9 mouse cellular contexts compared by ENCODE assay signal in the genomic region with DNA sequence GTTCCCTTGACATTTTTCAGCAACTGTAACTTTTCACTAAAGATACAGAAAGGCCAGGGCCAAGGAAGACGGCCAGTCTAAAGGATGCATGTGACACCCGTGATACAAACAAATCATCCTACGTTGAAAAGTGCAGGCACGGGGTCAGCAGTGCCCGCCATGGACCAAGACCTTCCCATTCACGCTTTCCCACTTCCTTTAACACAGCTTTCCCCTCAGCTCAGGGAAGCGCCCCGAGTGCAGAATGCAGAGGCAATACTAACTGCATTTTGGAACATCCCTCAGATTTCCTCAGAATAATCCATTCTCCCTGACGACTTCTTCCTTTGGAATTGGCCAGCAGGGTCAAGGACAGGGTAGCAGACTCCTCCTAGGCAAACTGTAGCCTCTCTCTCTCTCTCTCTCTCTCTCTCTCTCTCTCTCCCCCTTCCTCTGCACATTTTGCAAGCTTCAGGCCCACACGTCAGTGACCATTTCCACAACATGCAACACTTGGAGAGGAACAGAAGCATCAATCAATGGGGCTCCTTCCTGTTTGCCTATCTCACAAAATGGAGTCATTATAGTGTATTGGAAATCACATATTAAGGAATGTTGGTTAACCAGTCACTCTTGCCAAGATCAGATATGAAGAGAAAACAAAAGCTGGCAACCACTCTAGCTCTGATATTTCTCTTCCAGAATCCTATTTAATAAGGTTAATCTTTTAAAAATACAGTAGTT. TPM values are rescaled to one million over a fixed set of nuclear protein-coding genes. Genes with fewer than 3 reads are reported as not detected.
DNase-seq lines count a peak whose midpoint lies in the region; ATAC-seq and TF ChIP-seq lines count a peak whose summit lies in the region.
"Had no signal": no experiment of that assay in that cellular context is flagged by ENCODE, and none has a peak within 500 bp of the region (broad histone marks: within the 10 kb centered on the region; RNA-seq: fewer than 3 reads in every experiment).

No protein-coding gene starts in this region.

- no peak for TF ChIP-seq CTCF in kidney, postnatal 0 days (IDR thresholded peaks at IDR 0.05; ENCODE audit: low read depth)
- TF ChIP-seq CTCF in hindbrain, postnatal 0 days (IDR thresholded peaks at IDR 0.05; ENCODE audit: low read depth), result no peak

- peak overlapping the region; percentile 75 for H3K27ac ChIP-seq in kidney, postnatal 0 days
- H3K27ac ChIP-seq in hindbrain, postnatal 0 days, result peak overlapping the region; percentile 9; the same call in 1 of the 2 replicates
- H3K27ac ChIP-seq: limb, embryonic 12.5 days had no signal

- H3K9ac ChIP-seq in kidney, postnatal 0 days (ENCODE audit: low read depth, low read length), result no peak overlapping the region
- H3K9ac ChIP-seq in hindbrain, postnatal 0 days (replicated peaks; ENCODE audit: low read length), result peak overlapping the region; percentile 97
- H3K9ac ChIP-seq: limb, embryonic 12.5 days had no signal

- no peaks in the 10 kb centered on the region for H3K9me3 ChIP-seq in kidney, postnatal 0 days (replicated peaks; ENCODE audit: low read length)
- no peaks in the 10 kb centered on the region for H3K9me3 ChIP-seq in hindbrain, postnatal 0 days (ENCODE audit: low read length)
- H3K9me3 ChIP-seq in megakaryocyte, embryonic 14.5 days, result no peaks in the 10 kb centered on the region
- H3K9me3 ChIP-seq: limb, embryonic 12.5 days had no signal

- peaks cover 56% of the 10 kb centered on the region for H3K4me1 ChIP-seq in kidney, postnatal 0 days (replicated peaks; ENCODE audit: insufficient read depth, low read length)
- H3K4me1 ChIP-seq in hindbrain, postnatal 0 days (ENCODE audit: insufficient read depth, low read length), result peaks cover 15% of the 10 kb centered on the region
- peaks cover 40% of the 10 kb centered on the region for H3K4me1 ChIP-seq in megakaryocyte, embryonic 14.5 days

- DNase-seq in adrenal gland, postnatal 14 days, result peak; percentile 43
- no peak for DNase-seq in adrenal gland, postnatal 25 days
- DNase-seq in kidney, postnatal 0 days (ENCODE audit: low spot score), result no peak
- no peak for DNase-seq in kidney, postnatal 25 days
- no peak for DNase-seq in hindbrain, postnatal 0 days (ENCODE audit: low spot score)
- DNase-seq in left cerebral cortex, adult 18-20 months (ENCODE audit: low spot score in 2 of 2), result no peak
- DNase-seq in natural killer cell, adult 2 months (ENCODE audit: low spot score in 2 of 2), result no peak

- 38% methylated on average over 10 of the region's 10 CpGs for WGBS in kidney, postnatal 0 days
- WGBS in hindbrain, postnatal 0 days, result 44% methylated on average over 10 of the region's 10 CpGs

- H3K27me3 ChIP-seq in kidney, postnatal 0 days (ENCODE audit: insufficient read depth, low read length), result no peaks in the 10 kb centered on the region
- H3K27me3 ChIP-seq in hindbrain, postnatal 0 days (ENCODE audit: insufficient read depth, low read length), result no peaks in the 10 kb centered on the region
- H3K27me3 ChIP-seq in megakaryocyte, embryonic 14.5 days (replicated peaks), result peaks cover 39% of the 10 kb centered on the region
- H3K27me3 ChIP-seq: limb, embryonic 12.5 days had no signal

- ATAC-seq in kidney, postnatal 0 days (replicated peaks; ENCODE audit: low FRiP score, low read depth), result no peak
- no peak for ATAC-seq in hindbrain, postnatal 0 days

- H3K4me3 ChIP-seq in kidney, postnatal 0 days (replicated peaks; ENCODE audit: low read depth, low read length), result no peak overlapping the region
- H3K4me3 ChIP-seq in hindbrain, postnatal 0 days (ENCODE audit: low read length), result peak overlapping the region; percentile 94
- H3K4me3 ChIP-seq in megakaryocyte, embryonic 14.5 days (replicated peaks), result peak overlapping the region; percentile 54
- H3K4me3 ChIP-seq: limb, embryonic 12.5 days had no signal

- peak overlapping the region; percentile 46 for H3K4me2 ChIP-seq in kidney, postnatal 0 days (ENCODE audit: low read length)
- peak overlapping the region; percentile 90 for H3K4me2 ChIP-seq in hindbrain, postnatal 0 days (ENCODE audit: low read depth, low read length)
- H3K4me2 ChIP-seq: limb, embryonic 12.5 days had no signal

- H3K36me3 ChIP-seq in kidney, postnatal 0 days (ENCODE audit: insufficient read depth, low read length), result no peaks in the 10 kb centered on the region
- H3K36me3 ChIP-seq in hindbrain, postnatal 0 days (ENCODE audit: insufficient read depth, low read length), result no peaks in the 10 kb centered on the region
- H3K36me3 ChIP-seq in megakaryocyte, embryonic 14.5 days (replicated peaks; ENCODE audit: low read length), result no peaks in the 10 kb centered on the region
- H3K36me3 ChIP-seq: limb, embryonic 12.5 days had no signal

RNA-seq across cellular contexts. Expression of a gene that starts 3.7 kb away (rescaled TPM):
- total RNA-seq in adrenal gland, postnatal 14 days (2021), result 60.4 and 62.0 TPM in 2 replicates
- 60.6 and 62.2 TPM in 2 replicates for total RNA-seq in adrenal gland, postnatal 25 days (2021)
- 30.3 and 33.1 TPM in 2 replicates for polyA plus RNA-seq in kidney, postnatal 0 days (2015; fragmentation: Nextera tagmentation; extraction: Ambion mirVana)
- 36.3 and 45.3 TPM in 2 replicates for total RNA-seq in hindbrain, postnatal 0 days (2014; rRNA removed)
- polyA plus RNA-seq in hindbrain, postnatal 0 days (2015; fragmentation: Nextera tagmentation; extraction: Ambion mirVana), result 15.3 and 19.2 TPM in 2 replicates
- 5.7 TPM in 1 of 2 replicates, not detected in the other for polyA plus RNA-seq in megakaryocyte, embryonic 14.5 days (2012; ENCODE audit: insufficient read depth, low replicate concordance)
- 10 to 100 TPM in 1 of 2 experiments, 1 to 10 TPM in 1; 9.0 to 10.7 TPM for total RNA-seq in left cerebral cortex, adult 18-20 months (2021)
